Mouse (Mus musculus) ES-E14 (cell line): ENCODE data around the gene Nrn1.

Experiments used
- HCFC1 ChIP-seq: IDR thresholded peaks from 2 replicates; pipeline ENCODE4 v1.6.1; 2012; ENCODE audit warnings: low read length, inconsistent platforms, borderline replicate concordance; ENCODE audit not compliant: insufficient read depth
- MAFK ChIP-seq: IDR thresholded peaks from 2 replicates; pipeline ENCODE4 v1.6.1; 2014; ENCODE audit warnings: mild to moderate bottlenecking, low read depth, low read length, inconsistent platforms; ENCODE audit not compliant: insufficient read depth
- ZC3H11A ChIP-seq: IDR thresholded peaks from 2 replicates; pipeline ENCODE4 v1.6.1; 2012; ENCODE audit warnings: low read depth, mild to moderate bottlenecking, inconsistent platforms, low read length, borderline replicate concordance
- ZNF384 ChIP-seq: IDR thresholded peaks from 2 replicates; pipeline ENCODE4 v1.6.1; 2012; ENCODE audit warnings: low read depth, low read length, inconsistent platforms

DNA sequence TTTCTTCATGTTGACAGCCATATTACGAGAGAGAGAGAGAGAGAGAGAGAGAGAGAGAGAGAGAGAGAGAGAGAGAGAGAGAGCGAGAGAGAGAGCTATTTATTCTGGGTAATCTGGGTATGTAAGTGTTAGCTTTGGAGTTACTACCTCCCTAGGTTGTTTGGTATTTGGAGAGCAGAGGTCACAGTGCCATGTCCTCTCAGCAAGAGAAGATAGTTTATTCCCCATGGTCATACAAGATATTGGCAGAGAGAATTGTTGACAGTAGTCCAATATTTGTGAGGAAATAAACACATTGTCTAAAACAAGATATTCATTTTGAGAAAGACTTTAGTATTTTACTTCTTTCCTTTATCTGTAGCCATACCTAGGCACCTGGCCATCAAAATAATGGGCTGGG is 20.8 kb downstream of the Nrn1 start:
- no peak for TF ChIP-seq HCFC1
- TF ChIP-seq ZC3H11A: no peak
- no peak for TF ChIP-seq MAFK
- no peak for TF ChIP-seq ZNF384
